Comparison of ENCODE assay signal across 13 mouse cellular contexts in genomic region chr5:133889841-133890240, GRCm38 (mm10).
DNase-seq lines count a peak whose midpoint lies in the region; ATAC-seq and TF ChIP-seq lines count a peak whose summit lies in the region.
"Had no signal": no experiment of that assay in that cellular context is flagged by ENCODE, and none has a peak within 500 bp of the region (broad histone marks: within the 10 kb centered on the region; RNA-seq: fewer than 3 reads in every experiment).

No protein-coding gene starts in this region.

- peak overlapping the region; percentile 67 for H3K4me3 ChIP-seq in megakaryocyte, embryonic 14.5 days (replicated peaks)
- H3K4me3 ChIP-seq in forebrain, embryonic 15.5 days, result no peak overlapping the region
- no peak overlapping the region for H3K4me3 ChIP-seq in thymus, adult 2 months (ENCODE audit: control insufficient read depth, insufficient read depth, low read length)
- H3K4me3 ChIP-seq: embryonic facial prominence, embryonic 12.5 days; stomach, embryonic 15.5 days had no signal

- no peak overlapping the region for H3K9ac ChIP-seq in forebrain, embryonic 15.5 days (replicated peaks)
- H3K9ac ChIP-seq: embryonic facial prominence, embryonic 12.5 days; liver, postnatal 0 days; stomach, embryonic 15.5 days had no signal

- DNase-seq in layer of hippocampus, postnatal 36 days, result peak; percentile 79 to 81
- DNase-seq in right cerebral cortex, postnatal 4 days, result peak; percentile 71
- DNase-seq in thymus, adult 2 months, result no peak
- DNase-seq in urinary bladder, adult 2 months (ENCODE audit: low spot score), result no peak
- DNase-seq in embryo, embryonic 9.5 days (ENCODE audit: extremely low spot score), result no peak
- DNase-seq: kidney, adult 8-10 months; liver, postnatal 0 days had no signal

- H3K27me3 ChIP-seq in megakaryocyte, embryonic 14.5 days (replicated peaks), result no peaks in the 10 kb centered on the region
- H3K27me3 ChIP-seq in forebrain, embryonic 15.5 days, result no peaks in the 10 kb centered on the region
- H3K27me3 ChIP-seq in thymus, adult 2 months (ENCODE audit: control insufficient read depth, insufficient read depth, low read length), result no peaks in the 10 kb centered on the region
- H3K27me3 ChIP-seq: embryonic facial prominence, embryonic 12.5 days; stomach, embryonic 15.5 days had no signal

- no peak overlapping the region for H3K4me2 ChIP-seq in forebrain, embryonic 15.5 days (replicated peaks)
- H3K4me2 ChIP-seq: embryonic facial prominence, embryonic 12.5 days; heart, embryonic 11.5 days; stomach, embryonic 15.5 days had no signal

- no peak for ATAC-seq in megakaryocyte, adult 5-6 weeks (ENCODE audit: poor library complexity, severe bottlenecking)
- ATAC-seq in forebrain, embryonic 15.5 days (replicated peaks), result peak; percentile 91
- ATAC-seq: liver, postnatal 0 days had no signal

- 23% methylated on average over 8 of the region's 8 CpGs for WGBS in forebrain, embryonic 15.5 days
- 84% methylated on average over 8 of the region's 8 CpGs for WGBS in thymus, adult 2 months

- no peak for TF ChIP-seq CTCF in thymus, adult 2 months (IDR thresholded peaks at IDR 0.05; ENCODE audit: borderline replicate concordance, control insufficient read depth, extremely low read depth, insufficient read depth, low read length, poor library complexity)

- TF ChIP-seq POLR2A in thymus, adult 2 months (IDR thresholded peaks at IDR 0.05; ENCODE audit: control insufficient read depth, extremely low read depth, insufficient read depth, low read length, poor library complexity), result no peak

- no peaks in the 10 kb centered on the region for H3K4me1 ChIP-seq in megakaryocyte, embryonic 14.5 days
- H3K4me1 ChIP-seq in forebrain, embryonic 15.5 days, result peaks cover 23% of the 10 kb centered on the region
- H3K4me1 ChIP-seq in thymus, adult 2 months (replicated peaks; ENCODE audit: control insufficient read depth, insufficient read depth, low read length), result no peaks in the 10 kb centered on the region
- H3K4me1 ChIP-seq: stomach, embryonic 15.5 days had no signal

- H3K27ac ChIP-seq in forebrain, embryonic 15.5 days (replicated peaks), result peak overlapping the region; percentile 91
- no peak overlapping the region for H3K27ac ChIP-seq in thymus, adult 2 months (ENCODE audit: control insufficient read depth, insufficient read depth, low read length)
- H3K27ac ChIP-seq: embryonic facial prominence, embryonic 12.5 days; stomach, embryonic 15.5 days had no signal

- peaks cover 20% of the 10 kb centered on the region for H3K9me3 ChIP-seq in megakaryocyte, embryonic 14.5 days
- H3K9me3 ChIP-seq in forebrain, embryonic 15.5 days, result no peaks in the 10 kb centered on the region
- H3K9me3 ChIP-seq: embryonic facial prominence, embryonic 12.5 days; stomach, embryonic 15.5 days had no signal

- no peaks in the 10 kb centered on the region for H3K36me3 ChIP-seq in megakaryocyte, embryonic 14.5 days (replicated peaks; ENCODE audit: low read length)
- H3K36me3 ChIP-seq in forebrain, embryonic 15.5 days, result no peaks in the 10 kb centered on the region
- no peaks in the 10 kb centered on the region for H3K36me3 ChIP-seq in thymus, adult 2 months (ENCODE audit: control insufficient read depth, insufficient read depth, low read length)
- H3K36me3 ChIP-seq: embryonic facial prominence, embryonic 12.5 days; stomach, embryonic 15.5 days had no signal

Comparison
In these comparisons a context has a peak if more than half of its experiments do, and no peak if none do; other contexts are left out.
1. DNase-seq: peak in layer of hippocampus, postnatal 36 days (2 of 2) and right cerebral cortex, postnatal 4 days (single experiment); none in thymus, adult 2 months (single experiment), urinary bladder, adult 2 months (single experiment) and embryo, embryonic 9.5 days (single experiment).